Mouse (Mus musculus) bone marrow, adult 2 months (tissue): ENCODE measurements around the gene Insrr. TPM values are rescaled to one million over a fixed set of nuclear protein-coding genes. Genes with fewer than 3 reads are reported as not detected.

Source experiments
- H3K27ac ChIP-seq: fragments of 200-500 bp; 2 replicates; pipeline ENCODE4 v1.5.1; 2012; ENCODE audit warnings: low read depth, mild to moderate bottlenecking, control low read depth, inconsistent platforms, low read length; ENCODE audit not compliant: control insufficient read depth, poor library complexity, insufficient read depth
- H3K4me1 ChIP-seq: fragments of 200-500 bp; 2 replicates; pipeline ENCODE4 v1.6.1; 2011; ENCODE audit warnings: low read length; ENCODE audit not compliant: control insufficient read depth, insufficient read depth
- H3K4me3 ChIP-seq: fragments of 200-500 bp; replicated peaks from 2 replicates; pipeline ENCODE3; 2011; ENCODE audit warnings: mild to moderate bottlenecking, low read depth, low read length, control low read depth; ENCODE audit not compliant: control insufficient read depth
- CTCF ChIP-seq: fragments of 200-500 bp; IDR thresholded peaks from 2 replicates; pipeline ENCODE4 v1.5.1; 2011; ENCODE audit warnings: low read length, control low read depth; ENCODE audit not compliant: control insufficient read depth, insufficient read depth
- POLR2A ChIP-seq: fragments of 200-500 bp; IDR thresholded peaks from 2 replicates; pipeline ENCODE4 v1.6.1; 2011; ENCODE audit warnings: low read depth, mild to moderate bottlenecking, control low read depth, low read length, borderline replicate concordance; ENCODE audit not compliant: control insufficient read depth
- WGBS: fragments of 180-500 bp; shearing (Covaris S2); methylation state at CpG from one replicate; pipeline ENCODE4 v1.1.7; 2018; 5-methylcytosine and 5-hydroxymethylcytosine counted together
- polyA plus RNA-seq: library from polyadenylated mRNA; stranded (reverse); fragments of >200 nt; gene quantifications from 2 replicates; pipeline ENCODE4 v1.2.4, GENCODE M21; 2011; ENCODE audit warnings: low replicate concordance; ENCODE audit not compliant: missing spikeins, insufficient read depth, insufficient read length

Gene Insrr
- polyA plus RNA-seq, 1 experiment: not detected

- H3K4me1 ChIP-seq: no peaks in the 10 kb centered on the region
- no peak for TF ChIP-seq CTCF
- no peak for TF ChIP-seq POLR2A
- no peak overlapping the region for H3K27ac ChIP-seq
- H3K4me3 ChIP-seq: no peak overlapping the region
- 21% methylated on average over 5 of the region's 5 CpGs for WGBS
These were observed 11.6 kb upstream of the Insrr start for GRCm38 (mm10) chr3:87785156-87785555.

GRCm38 (mm10) chr3:87785626-87786214 lies 11.0 kb upstream of the Insrr start:
- 82% methylated on average over 6 of the region's 6 CpGs for WGBS

GRCm38 (mm10) chr3:87789248-87789647 lies 7.5 kb upstream of the Insrr start:
- no peak for TF ChIP-seq CTCF
- Histone ChIP-seq H3K4me3 (no peak overlapping the region), H3K4me1 (no peaks in the 10 kb centered on the region), H3K27ac (no peak overlapping the region)
- 76% methylated on average over 1 of the region's 1 CpGs for WGBS

More at GRCm38 (mm10) chr3:87785626-87786214, 11.0 kb upstream of the Insrr start:
- no peak overlapping the region for H3K4me3 ChIP-seq
- no peaks in the 10 kb centered on the region for H3K4me1 ChIP-seq
- H3K27ac ChIP-seq: no peak overlapping the region
- TF ChIP-seq CTCF (no peak), POLR2A (no peak)

- no peak overlapping the region for H3K27ac ChIP-seq
- H3K4me1 ChIP-seq: no peaks in the 10 kb centered on the region
- WGBS: 51% methylated on average over 5 of the region's 5 CpGs
- TF ChIP-seq CTCF: no peak
- TF ChIP-seq POLR2A: no peak
- no peak overlapping the region for H3K4me3 ChIP-seq
These were observed 7.0 kb upstream of the Insrr start for GRCm38 (mm10) chr3:87789768-87790167.

GRCm38 (mm10) chr3:87794922-87795325 lies 1.8 kb upstream of the Insrr start, which contains the start of gene Ntrk1:
TSS of gene Ntrk1 (minus strand) at chr3:87795162.
- 2% methylated on average over 47 of the region's 47 CpGs for WGBS
- Histone ChIP-seq H3K27ac (no peak within 1 kb of the TSS), H3K4me3 (no peak within 1 kb of the TSS), H3K4me1 (no peaks in the 10 kb centered on the region)
- TF ChIP-seq POLR2A: no peak

- no peak overlapping the region for H3K4me3 ChIP-seq
- H3K4me1 ChIP-seq: no peaks in the 10 kb centered on the region
- no peak overlapping the region for H3K27ac ChIP-seq
- TF ChIP-seq POLR2A (no peak), CTCF (peak; percentile 55)
- 12% methylated on average over 33 of the region's 33 CpGs for WGBS
These were observed 1.1 kb upstream of the Insrr start for GRCm38 (mm10) chr3:87795336-87796277.

GRCm38 (mm10) chr3:87801681-87802080 lies 4.9 kb downstream of the Insrr start:
- TF ChIP-seq POLR2A (no peak), CTCF (no peak)
- 64% methylated on average over 5 of the region's 5 CpGs for WGBS
- Histone ChIP-seq H3K4me1 (no peaks in the 10 kb centered on the region), H3K27ac (no peak overlapping the region), H3K4me3 (no peak overlapping the region)

- Histone ChIP-seq H3K4me1 (no peaks in the 10 kb centered on the region), H3K27ac (no peak overlapping the region), H3K4me3 (peak overlapping the region; percentile 29)
- no peak for TF ChIP-seq CTCF
- no peak for TF ChIP-seq POLR2A
- 2% methylated on average over 26 of the region's 26 CpGs for WGBS
These were observed 7.4 kb downstream of the Insrr start for GRCm38 (mm10) chr3:87804038-87804677.
